Mouse (Mus musculus): ENCODE data around the gene Gm10477.
A peak's percentile ranks its signal among the peaks of the same experiment; 100 is the strongest.
"Not testable (repeated sequence)": the region's sequence is repeated elsewhere in the genome, so short reads cannot be mapped to it uniquely, and the experiment has no call there.

The Gm10477 gene

GRCm38 (mm10) chrX:56524442-56524841 lies at the start of gene Gm10477:
Gm10477 (plus strand) TSS chrX:56524742.
- not testable (repeated sequence) for DNase-seq (ENCODE audit: low read depth)

- no peak for DNase-seq (ENCODE audit: low read depth)
Measured at GRCm38 (mm10) chrX:56477553-56477952, 47.0 kb upstream of the Gm10477 start.

- no peak for DNase-seq (ENCODE audit: low read depth)
Measured at GRCm38 (mm10) chrX:56481906-56482305, 42.6 kb upstream of the Gm10477 start.

- DNase-seq (ENCODE audit: low read depth) = peak; percentile 23
Measured at GRCm38 (mm10) chrX:56489758-56490157, 34.8 kb upstream of the Gm10477 start.

- no peak for DNase-seq (ENCODE audit: low read depth)
Measured at GRCm38 (mm10) chrX:56497241-56497640, 27.3 kb upstream of the Gm10477 start.

- peak; percentile 11 for DNase-seq (ENCODE audit: low read depth)
Measured at GRCm38 (mm10) chrX:56531266-56531665, 6.7 kb downstream of the Gm10477 start.

- DNase-seq (ENCODE audit: low read depth) = no peak
Measured at GRCm38 (mm10) chrX:56537162-56537561, 12.6 kb downstream of the Gm10477 start.

- DNase-seq (ENCODE audit: low read depth) = no peak
Measured at GRCm38 (mm10) chrX:56549506-56549905, 25.0 kb downstream of the Gm10477 start, which contains the start of gene Gm648. Gm648 (minus strand) TSS chrX:56549606.

GRCm38 (mm10) chrX:56553584-56553983 lies 29.0 kb downstream of the Gm10477 start:
- DNase-seq (ENCODE audit: low read depth) = no peak

- DNase-seq (ENCODE audit: low read depth) = no peak
Measured at GRCm38 (mm10) chrX:56572465-56572864, 47.9 kb downstream of the Gm10477 start.

Data from fibroblast of lung, adult 2 months (primary cell).